Mouse (Mus musculus): ENCODE results near the gene Otoa. TPM values are rescaled to one million over a fixed set of nuclear protein-coding genes. Genes with fewer than 3 reads are reported as not detected.

Otoa gene
- total RNA-seq, 2 experiments from 2014 or later = 0.88 to 2.0 TPM

GRCm38 (mm10) chr7:121188976-121189375 lies 107.5 kb downstream of the Otoa start:
- intact Hi-C loops (cut with DNase I) = no loop called here
- DNase-seq = no peak

- intact Hi-C loops (cut with DNase I) = no loop called here
These were observed 117.5 kb downstream of the Otoa start for GRCm38 (mm10) chr7:121198933-121199332.

GRCm38 (mm10) chr7:121211804-121212203 lies 130.4 kb downstream of the Otoa start:
- intact Hi-C loops (cut with DNase I) = no loop called here
- DNase-seq = no peak

More at GRCm38 (mm10) chr7:121198933-121199332, 117.5 kb downstream of the Otoa start:
- DNase-seq = no peak

Other genes with a start within 250 kb of the Otoa start
- gene Eef2k, start 238.8 kb upstream of the Otoa start, total RNA-seq (2021) = 10 to 100 TPM; 30.0 to 34.2 TPM
- gene Polr3e, start 163.9 kb upstream of the Otoa start, total RNA-seq (2021) = 10 to 100 TPM; 10.7 to 10.9 TPM
- gene Cdr2, start 99.3 kb upstream of the Otoa start, total RNA-seq (2021) = 10 to 100 TPM; 24.1 to 24.8 TPM
- gene Mfsd13b, start 99.1 kb upstream of the Otoa start, total RNA-seq (2021) = not detected
- 10 to 100 TPM; 78.8 to 94.3 TPM for gene Mettl9, start 47.2 kb upstream of the Otoa start, total RNA-seq (2021)
- gene Igsf6, start 7.1 kb upstream of the Otoa start, total RNA-seq (2021) = 1 to 10 TPM; 1.3 to 1.4 TPM

Data from heart, postnatal 14 days (tissue).